Mouse (Mus musculus): Measurements from ENCODE around the gene Rgn.

DNA sequence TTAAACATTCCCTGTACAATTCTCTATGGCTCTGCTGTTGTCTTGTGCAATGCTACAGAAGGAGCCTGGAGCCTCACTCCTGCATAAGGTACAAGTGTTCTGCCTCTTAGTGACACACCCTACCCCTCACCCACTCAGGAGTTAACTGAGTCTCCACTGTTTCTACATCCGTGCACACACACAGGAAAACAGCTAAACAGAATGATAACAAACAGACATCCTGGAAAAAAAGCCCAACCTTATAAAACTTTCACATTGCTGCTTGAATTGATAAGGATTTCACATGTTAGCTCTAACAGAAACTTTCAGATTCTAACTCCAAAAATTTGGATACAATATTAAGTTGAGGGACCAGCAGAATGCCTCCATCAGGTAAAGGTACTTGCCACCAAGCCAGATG lies 17.0 kb upstream of the Rgn start:
- TF ChIP-seq CTCF (IDR thresholded peaks at IDR 0.05; ENCODE audit: control insufficient read depth, insufficient read depth, low read length): no peak
- TF ChIP-seq POLR2A (IDR thresholded peaks at IDR 0.05; ENCODE audit: borderline replicate concordance, control insufficient read depth, low read depth, low read length): no peak
